ENCODE assay signal across 20 mouse cellular contexts in the genomic region with DNA sequence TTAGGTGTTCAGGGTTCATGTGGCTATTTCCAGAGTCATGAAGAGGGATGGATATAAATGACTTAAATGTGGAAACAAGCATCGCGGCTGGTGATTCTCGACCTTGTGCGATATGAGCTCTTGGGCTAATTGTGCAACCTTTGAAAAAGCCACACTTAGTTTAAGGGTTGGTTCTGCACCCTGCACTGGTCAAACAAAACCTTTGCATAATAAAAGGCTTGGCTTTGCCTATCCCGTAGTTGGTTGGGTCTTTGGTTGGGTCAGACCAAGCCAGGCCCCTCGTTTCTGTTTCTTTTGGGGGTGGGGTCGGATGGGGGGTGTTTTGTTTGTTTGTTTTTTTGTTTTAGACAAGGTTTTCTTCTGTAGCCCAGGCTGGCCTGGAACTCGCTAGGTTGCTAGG. TPM values are rescaled to one million over a fixed set of nuclear protein-coding genes. Genes with fewer than 3 reads are reported as not detected.
DNase-seq lines count a peak whose midpoint lies in the region; ATAC-seq and TF ChIP-seq lines count a peak whose summit lies in the region.
"Had no signal": no experiment of that assay in that cellular context is flagged by ENCODE, and none has a peak within 500 bp of the region (broad histone marks: within the 10 kb centered on the region; RNA-seq: fewer than 3 reads in every experiment).

No protein-coding gene starts in this region.

- H3K9ac ChIP-seq in kidney, embryonic 15.5 days, result no peak overlapping the region
- H3K9ac ChIP-seq: embryonic facial prominence, embryonic 13.5 days; forebrain, embryonic 13.5 days; hindbrain, embryonic 12.5 days; liver, embryonic 14.5 days; lung, embryonic 14.5 days; midbrain, embryonic 12.5 days had no signal

- 75% methylated on average over 8 of the region's 8 CpGs for WGBS in kidney, embryonic 15.5 days

- DNase-seq in gastrocnemius, adult 2 months, result no peak
- no peak for DNase-seq in gastrocnemius, postnatal 25 days
- no peak for DNase-seq in kidney, adult 9 months
- DNase-seq in testis, postnatal 14 days (ENCODE audit: low spot score), result no peak
- DNase-seq in ovary, postnatal 10 days (ENCODE audit: low spot score), result no peak
- DNase-seq in adrenal gland, postnatal 25 days, result no peak

- H3K9me3 ChIP-seq in kidney, embryonic 15.5 days (replicated peaks), result no peaks in the 10 kb centered on the region
- H3K9me3 ChIP-seq: embryonic facial prominence, embryonic 13.5 days; forebrain, embryonic 13.5 days; G1E; hindbrain, embryonic 12.5 days; midbrain, embryonic 12.5 days had no signal

- TF ChIP-seq CTCF in gastrocnemius, adult 2 months (IDR thresholded peaks at IDR 0.05), result no peak
- TF ChIP-seq CTCF in testis, adult 2 months (IDR thresholded peaks at IDR 0.05; ENCODE audit: control insufficient read depth, insufficient read depth, insufficient replicate concordance, low read depth, low read length), result no peak

- peak overlapping the region; percentile 69 for H3K27ac ChIP-seq in gastrocnemius, adult 2 months
- H3K27ac ChIP-seq in kidney, embryonic 15.5 days, result peak overlapping the region; percentile 60; the same call in 1 of the 2 replicates
- H3K27ac ChIP-seq in testis, adult 2 months (ENCODE audit: control insufficient read depth, insufficient read depth, low read depth, low read length), result peak overlapping the region; percentile 74; the same call in 1 of the 2 replicates
- H3K27ac ChIP-seq: embryonic facial prominence, embryonic 13.5 days; forebrain, embryonic 13.5 days; hindbrain, embryonic 12.5 days; left cerebral cortex, adult 2 months; liver, embryonic 14.5 days; midbrain, embryonic 12.5 days; stomach, postnatal 0 days had no signal

- H3K4me1 ChIP-seq in kidney, embryonic 15.5 days, result peaks cover 13% of the 10 kb centered on the region
- peaks cover 15% of the 10 kb centered on the region for H3K4me1 ChIP-seq in testis, adult 2 months (ENCODE audit: control insufficient read depth, insufficient read depth, low read length)
- H3K4me1 ChIP-seq: embryonic facial prominence, embryonic 13.5 days; forebrain, embryonic 13.5 days; hindbrain, embryonic 12.5 days; midbrain, embryonic 12.5 days had no signal

- H3K36me3 ChIP-seq in kidney, embryonic 15.5 days, result no peaks in the 10 kb centered on the region
- H3K36me3 ChIP-seq in testis, adult 2 months (ENCODE audit: control insufficient read depth, insufficient read depth, low read length), result no peaks in the 10 kb centered on the region
- H3K36me3 ChIP-seq: embryonic facial prominence, embryonic 13.5 days; G1E; hindbrain, embryonic 12.5 days; midbrain, embryonic 12.5 days had no signal

- ATAC-seq in kidney, embryonic 15.5 days (replicated peaks; ENCODE audit: low FRiP score), result no peak
- ATAC-seq: forebrain, embryonic 13.5 days; intestine, postnatal 0 days had no signal

- TF ChIP-seq POLR2A in testis, adult 2 months (IDR thresholded peaks at IDR 0.05; ENCODE audit: control insufficient read depth, low read depth, low read length), result no peak

- H3K4me2 ChIP-seq in kidney, embryonic 15.5 days, result no peak overlapping the region
- H3K4me2 ChIP-seq: embryonic facial prominence, embryonic 13.5 days; forebrain, embryonic 13.5 days; hindbrain, embryonic 12.5 days; lung, embryonic 14.5 days; midbrain, embryonic 12.5 days had no signal

- intact Hi-C loops in gastrocnemius, adult 2 months (cut with DNase I), result loop anchor here (2.0 to 5.0 kb wide), 4 partner anchors 50 to 248 kb away; no protein-coding TSS in a partner anchor

- H3K27me3 ChIP-seq in kidney, embryonic 15.5 days, result no peaks in the 10 kb centered on the region
- H3K27me3 ChIP-seq in testis, adult 2 months (ENCODE audit: control insufficient read depth, insufficient read depth, low read length), result no peaks in the 10 kb centered on the region
- H3K27me3 ChIP-seq: embryonic facial prominence, embryonic 13.5 days; forebrain, embryonic 13.5 days; Patski had no signal

- H3K4me3 ChIP-seq in gastrocnemius, adult 2 months, result no peak overlapping the region
- H3K4me3 ChIP-seq in kidney, embryonic 15.5 days (replicated peaks), result no peak overlapping the region
- H3K4me3 ChIP-seq in testis, adult 2 months (ENCODE audit: control insufficient read depth, low read depth, low read length), result no peak overlapping the region
- H3K4me3 ChIP-seq: embryonic facial prominence, embryonic 13.5 days; erythroblast, embryonic 14.5 days; forebrain, embryonic 13.5 days; hindbrain, embryonic 12.5 days; left cerebral cortex, adult 2 months; midbrain, embryonic 12.5 days had no signal

RNA-seq across cellular contexts. Expression of gene N4bp1, which starts 17.6 kb away (rescaled TPM):
- 10 to 100 TPM; 16.6 to 18.2 TPM for total RNA-seq in gastrocnemius, adult 2 months (2021)
- total RNA-seq in gastrocnemius, postnatal 25 days (2021), result 10 to 100 TPM; 14.3 to 14.9 TPM
- polyA plus RNA-seq in kidney, embryonic 15.5 days (2015; fragmentation: Nextera tagmentation; extraction: Ambion mirVana), result 10.0 and 10.1 TPM in 2 replicates
- polyA plus RNA-seq in testis, adult 2 months (2012; rRNA removed), result 5.0 and 6.7 TPM in 2 replicates
- total RNA-seq in adrenal gland, postnatal 25 days (2021), result 38.3 and 41.2 TPM in 2 replicates
